Mouse (Mus musculus) stomach, postnatal 0 days (tissue): ENCODE data around the gene Chit1. TPM values are rescaled to one million over a fixed set of nuclear protein-coding genes. Genes with fewer than 3 reads are reported as not detected.

Experiments used
- ATAC-seq: fragments of 200-750 bp; cut with Nextera tagmentation; 2 replicates; pipeline ENCODE4 v1.8.0; 2017; ENCODE audit not compliant: low FRiP score, low TSS enrichment
- DNase-seq: peaks from one replicate; pipeline ENCODE4 v3.0.0-alpha.2; 2016; ENCODE audit warnings: low spot score
- H3K27ac ChIP-seq: fragments of 300-500 bp; sonication (generic); replicated peaks from 2 replicates; pipeline ENCODE4 v1.5.1; 2014; ENCODE audit warnings: mild to moderate bottlenecking, control low read depth
- H3K27me3 ChIP-seq: fragments of 300-500 bp; sonication (generic); 2 replicates; pipeline ENCODE4 v1.6.1; 2014; ENCODE audit warnings: low read length; ENCODE audit not compliant: control insufficient read depth, insufficient read depth
- H3K36me3 ChIP-seq: fragments of 300-500 bp; sonication (generic); 2 replicates; pipeline ENCODE4 v1.6.1; 2014; ENCODE audit warnings: low read length, mixed read lengths; ENCODE audit not compliant: control insufficient read depth, insufficient read depth
- H3K4me1 ChIP-seq: fragments of 300-500 bp; sonication (generic); replicated peaks from 2 replicates; pipeline ENCODE4 v1.6.1; 2014; ENCODE audit warnings: antibody characterized with exemption; ENCODE audit not compliant: control insufficient read depth, insufficient read depth
- H3K4me2 ChIP-seq: fragments of 300-500 bp; sonication (generic); replicated peaks from 2 replicates; pipeline ENCODE4 v1.6.1; 2014; ENCODE audit warnings: low read depth, mild to moderate bottlenecking, control low read depth, moderate library complexity
- H3K4me3 ChIP-seq: fragments of 300-500 bp; sonication (generic); 2 replicates; pipeline ENCODE4 v1.5.1; 2014; ENCODE audit warnings: low read depth, low read length, control low read depth
- H3K9ac ChIP-seq: fragments of 300-500 bp; sonication (generic); 2 replicates; pipeline ENCODE4 v1.6.1; 2014; ENCODE audit warnings: mild to moderate bottlenecking, low read length, control low read depth, mixed read lengths
- H3K9me3 ChIP-seq: fragments of 300-500 bp; sonication (generic); 2 replicates; pipeline ENCODE4 v1.6.1; 2016; ENCODE audit warnings: low read length; ENCODE audit not compliant: control insufficient read depth
- CTCF ChIP-seq: IDR thresholded peaks from 2 replicates; pipeline ENCODE4 v1.5.1; 2016; ENCODE audit warnings: antibody characterized with exemption, low read depth, mild to moderate bottlenecking, moderate library complexity
- EP300 ChIP-seq: optimal IDR thresholded peaks from 2 replicates; pipeline ENCODE3; 2016; ENCODE audit warnings: antibody characterized with exemption
- WGBS: fragments of 180-500 bp; shearing (Covaris S2); extraction: QIAGEN DNeasy Blood & Tissue Kit; methylation state at CpG from one replicate; pipeline ENCODE4 v1.1.7; 2014; 5-methylcytosine and 5-hydroxymethylcytosine counted together
- polyA plus RNA-seq: library from polyadenylated mRNA; unstranded; fragments of >200 nt; fragmentation: Nextera tagmentation; extraction: Ambion mirVana; gene quantifications from 2 replicates; pipeline ENCODE4 v1.2.1, GENCODE M21; 2015

Chit1 gene
- polyA plus RNA-seq, 1 experiment from 2014 or later: 38.5 TPM

GRCm38 (mm10) chr1:134113560-134113959 lies 2.5 kb downstream of the Chit1 start:
- Histone ChIP-seq H3K27me3 (no peaks in the 10 kb centered on the region), H3K9me3 (no peaks in the 10 kb centered on the region), H3K9ac (no peak overlapping the region), H3K4me2 (no peak overlapping the region), H3K27ac (peak overlapping the region; percentile 82), H3K4me3 (no peak overlapping the region), H3K36me3 (no peaks in the 10 kb centered on the region), H3K4me1 (no peaks in the 10 kb centered on the region)
- WGBS: 47% methylated on average over 5 of the region's 5 CpGs
- DNase-seq: no peak
- peak; percentile 51 for ATAC-seq
- TF ChIP-seq EP300 (peak; percentile 26), CTCF (no peak)

- H3K27ac ChIP-seq: peak overlapping the region; percentile 82
- WGBS: 63% methylated on average over 7 of the region's 7 CpGs
- ATAC-seq: no peak; the same call in 1 of the 2 replicates
Measured at GRCm38 (mm10) chr1:134114018-134114417, 3.0 kb downstream of the Chit1 start.

GRCm38 (mm10) chr1:134114730-134115129 lies 3.7 kb downstream of the Chit1 start:
- Histone ChIP-seq H3K9ac (no peak overlapping the region), H3K4me3 (no peak overlapping the region), H3K36me3 (no peaks in the 10 kb centered on the region), H3K4me1 (no peaks in the 10 kb centered on the region), H3K9me3 (no peaks in the 10 kb centered on the region), H3K27ac (peak overlapping the region; percentile 82), H3K27me3 (no peaks in the 10 kb centered on the region), H3K4me2 (no peak overlapping the region)
- ATAC-seq (peak; percentile 50), DNase-seq (peak; percentile 42)
- 46% methylated on average over 13 of the region's 13 CpGs for WGBS
- no peak for TF ChIP-seq EP300
- no peak for TF ChIP-seq CTCF

More at GRCm38 (mm10) chr1:134114018-134114417, 3.0 kb downstream of the Chit1 start:
- H3K27me3 ChIP-seq: no peaks in the 10 kb centered on the region
- DNase-seq: no peak
- no peaks in the 10 kb centered on the region for H3K9me3 ChIP-seq
- H3K4me1 ChIP-seq: no peaks in the 10 kb centered on the region
- no peak overlapping the region for H3K4me2 ChIP-seq
- H3K4me3 ChIP-seq: no peak overlapping the region
- no peak overlapping the region for H3K9ac ChIP-seq
- H3K36me3 ChIP-seq: no peaks in the 10 kb centered on the region
- no peak for TF ChIP-seq CTCF
- TF ChIP-seq EP300: no peak

- Histone ChIP-seq H3K27me3 (no peaks in the 10 kb centered on the region), H3K27ac (peak overlapping the region; percentile 82), H3K4me1 (no peaks in the 10 kb centered on the region), H3K9ac (no peak overlapping the region), H3K9me3 (no peaks in the 10 kb centered on the region), H3K4me3 (no peak overlapping the region), H3K4me2 (no peak overlapping the region), H3K36me3 (no peaks in the 10 kb centered on the region)
- DNase-seq (no peak), ATAC-seq (no peak)
- WGBS: 56% methylated on average over 8 of the region's 8 CpGs
- no peak for TF ChIP-seq CTCF
- TF ChIP-seq EP300: no peak
Measured at GRCm38 (mm10) chr1:134115424-134115823, 4.4 kb downstream of the Chit1 start.

GRCm38 (mm10) chr1:134117110-134117509 lies 6.1 kb downstream of the Chit1 start:
- ATAC-seq (no peak), DNase-seq (no peak)
- Histone ChIP-seq H3K36me3 (no peaks in the 10 kb centered on the region), H3K4me1 (no peaks in the 10 kb centered on the region), H3K4me2 (no peak overlapping the region), H3K27me3 (no peaks in the 10 kb centered on the region), H3K27ac (no peak overlapping the region), H3K9ac (no peak overlapping the region), H3K9me3 (no peaks in the 10 kb centered on the region), H3K4me3 (no peak overlapping the region)
- TF ChIP-seq CTCF: no peak
- TF ChIP-seq EP300: no peak
- WGBS: 57% methylated on average over 5 of the region's 5 CpGs

GRCm38 (mm10) chr1:134120179-134120578 lies 9.1 kb downstream of the Chit1 start:
- Histone ChIP-seq H3K4me2 (no peak overlapping the region), H3K27ac (no peak overlapping the region), H3K4me1 (no peaks in the 10 kb centered on the region), H3K36me3 (no peaks in the 10 kb centered on the region), H3K9me3 (no peaks in the 10 kb centered on the region), H3K9ac (no peak overlapping the region), H3K4me3 (no peak overlapping the region), H3K27me3 (no peaks in the 10 kb centered on the region)
- ATAC-seq: peak; percentile 68
- WGBS: 2% methylated on average over 5 of the region's 5 CpGs
- TF ChIP-seq EP300: no peak
- peak; percentile 96 for TF ChIP-seq CTCF
- DNase-seq: peak; percentile 87
